Mouse (Mus musculus): ENCODE data around the gene Htra2. TPM values are rescaled to one million over a fixed set of nuclear protein-coding genes. Genes with fewer than 3 reads are reported as not detected.
A peak's percentile ranks its signal among the peaks of the same experiment; 100 is the strongest.

The Htra2 gene
- polyA plus RNA-seq, 1 experiment from 2014 or later = 42.9 TPM

DNA sequence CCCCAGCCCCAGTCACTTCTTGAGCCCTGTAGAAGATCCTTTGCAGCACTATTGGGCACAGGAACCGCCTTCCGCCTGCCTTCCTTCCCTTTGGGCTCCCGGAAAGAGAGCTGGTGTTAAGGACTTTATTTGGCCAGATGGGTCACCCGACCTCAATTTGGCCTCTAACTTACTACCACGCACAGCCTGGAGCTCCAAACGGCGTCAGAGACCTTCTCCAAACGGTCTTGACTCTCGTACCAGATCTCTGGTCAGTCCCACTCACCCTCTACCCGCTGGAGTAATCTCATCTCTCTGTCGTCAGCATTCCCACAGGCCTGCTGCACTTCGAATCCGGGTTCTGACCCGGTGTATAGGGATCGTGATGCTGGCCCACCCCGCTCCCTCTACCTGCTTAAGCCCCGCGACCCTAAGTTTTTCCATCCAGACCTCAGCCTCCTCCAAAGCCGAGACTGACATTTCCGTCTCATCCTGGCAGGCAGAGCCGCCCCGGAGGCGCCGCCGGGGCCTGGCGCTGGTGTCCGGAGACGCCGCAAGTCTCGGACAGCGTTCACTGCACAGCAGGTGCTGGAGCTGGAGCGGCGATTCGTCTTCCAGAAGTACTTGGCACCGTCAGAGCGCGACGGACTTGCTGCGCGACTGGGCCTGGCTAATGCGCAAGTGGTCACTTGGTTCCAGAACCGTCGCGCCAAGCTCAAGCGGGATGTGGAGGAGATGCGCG, 32.3 kb upstream of the Htra2 start:
- under 1% methylated on average over 47 of the region's 47 CpGs for WGBS
- Histone ChIP-seq H3K4me1 (replicated peaks; ENCODE audit: control insufficient read depth, insufficient read depth, low read length) (no peaks in the 10 kb centered on the region), H3K27ac (no peak overlapping the region), H3K4me2 (replicated peaks) (peak overlapping the region; percentile 31), H3K9me3 (ENCODE audit: control insufficient read depth, low read length) (no peaks in the 10 kb centered on the region), H3K27me3 (ENCODE audit: control insufficient read depth, insufficient read depth, low read length) (peaks cover 84% of the 10 kb centered on the region), H3K36me3 (replicated peaks; ENCODE audit: control insufficient read depth, insufficient read depth) (peaks cover 2% of the 10 kb centered on the region; the same call in 1 of the 2 replicates), H3K9ac (no peak overlapping the region), H3K4me3 (replicated peaks; ENCODE audit: low read length) (no peak overlapping the region)
- ATAC-seq (ENCODE audit: low FRiP score) (no peak), DNase-seq (ENCODE audit: low spot score) (no peak)

GRCm38 (mm10) chr6:83086121-83087035, 31.3 kb upstream of the Htra2 start, which contains the start of gene Lbx2:
Gene Lbx2 (plus strand): TSS chr6:83086367.
- Histone ChIP-seq H3K36me3 (replicated peaks; ENCODE audit: control insufficient read depth, insufficient read depth) (peaks cover 10% of the 10 kb centered on the region; the same call in 1 of the 2 replicates), H3K4me2 (replicated peaks) (peak within 1 kb of the TSS; percentile 31; the same call in 1 of the 2 replicates), H3K9ac (no peak within 1 kb of the TSS), H3K27ac (no peak within 1 kb of the TSS), H3K4me1 (replicated peaks; ENCODE audit: control insufficient read depth, insufficient read depth, low read length) (no peaks in the 10 kb centered on the region), H3K4me3 (replicated peaks; ENCODE audit: low read length) (no peak within 1 kb of the TSS), H3K9me3 (ENCODE audit: control insufficient read depth, low read length) (no peaks in the 10 kb centered on the region), H3K27me3 (ENCODE audit: control insufficient read depth, insufficient read depth, low read length) (peaks cover 91% of the 10 kb centered on the region)
- ATAC-seq (ENCODE audit: low FRiP score) (no peak), DNase-seq (ENCODE audit: low spot score) (no peak)
- 4% methylated on average over 42 of the region's 42 CpGs for WGBS

GRCm38 (mm10) chr6:83084477-83084876, 29.4 kb upstream of the Htra2 start:
- no peak for ATAC-seq (ENCODE audit: low FRiP score)
- 4% methylated on average over 6 of the region's 6 CpGs for WGBS
- peaks cover 74% of the 10 kb centered on the region for H3K27me3 ChIP-seq (ENCODE audit: control insufficient read depth, insufficient read depth, low read length)

GRCm38 (mm10) chr6:83083497-83083896, 28.4 kb upstream of the Htra2 start:
- WGBS = 14% methylated on average over 5 of the region's 5 CpGs
- Histone ChIP-seq H3K4me1 (replicated peaks; ENCODE audit: control insufficient read depth, insufficient read depth, low read length) (peaks cover 10% of the 10 kb centered on the region), H3K27ac (no peak overlapping the region), H3K4me2 (replicated peaks) (no peak overlapping the region), H3K9ac (no peak overlapping the region), H3K4me3 (replicated peaks; ENCODE audit: low read length) (no peak overlapping the region), H3K36me3 (replicated peaks; ENCODE audit: control insufficient read depth, insufficient read depth) (peaks cover 20% of the 10 kb centered on the region; the same call in 1 of the 2 replicates), H3K9me3 (ENCODE audit: control insufficient read depth, low read length) (no peaks in the 10 kb centered on the region), H3K27me3 (ENCODE audit: control insufficient read depth, insufficient read depth, low read length) (peaks cover 66% of the 10 kb centered on the region)
- DNase-seq (ENCODE audit: low spot score) (no peak), ATAC-seq (ENCODE audit: low FRiP score) (no peak)

More at GRCm38 (mm10) chr6:83084477-83084876, 29.4 kb upstream of the Htra2 start:
- DNase-seq (ENCODE audit: low spot score) = no peak
- Histone ChIP-seq H3K36me3 (replicated peaks; ENCODE audit: control insufficient read depth, insufficient read depth) (peaks cover 20% of the 10 kb centered on the region; the same call in 1 of the 2 replicates), H3K4me2 (replicated peaks) (no peak overlapping the region), H3K27ac (no peak overlapping the region), H3K9ac (no peak overlapping the region), H3K4me1 (replicated peaks; ENCODE audit: control insufficient read depth, insufficient read depth, low read length) (peaks cover 2% of the 10 kb centered on the region; the same call in 1 of the 2 replicates), H3K9me3 (ENCODE audit: control insufficient read depth, low read length) (no peaks in the 10 kb centered on the region), H3K4me3 (replicated peaks; ENCODE audit: low read length) (no peak overlapping the region)

DNA sequence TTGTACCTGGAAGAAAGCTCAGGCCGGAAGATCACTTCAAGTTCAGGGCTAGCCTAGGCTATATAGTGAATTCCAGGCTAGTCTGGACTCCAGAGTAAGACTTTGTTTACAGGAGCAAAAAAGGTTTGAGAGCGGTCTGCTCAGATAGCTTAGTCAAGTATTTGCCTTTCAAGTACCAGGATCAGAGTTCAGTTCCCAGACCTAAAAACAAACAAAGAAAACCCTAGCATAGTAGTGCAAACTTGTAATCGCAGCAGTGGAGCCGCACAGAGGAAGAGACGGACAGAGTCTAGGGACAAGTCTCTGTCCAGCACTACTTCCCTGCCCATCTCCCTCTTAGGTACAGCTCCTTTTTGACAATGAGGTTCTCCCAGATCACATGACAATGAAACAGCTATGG, 25.1 kb upstream of the Htra2 start:
- WGBS = 94% methylated on average over 5 of the region's 5 CpGs
- no peak overlapping the region for H3K9ac ChIP-seq
- no peak overlapping the region for H3K4me3 ChIP-seq (replicated peaks; ENCODE audit: low read length)
- peaks cover 14% of the 10 kb centered on the region for H3K4me1 ChIP-seq (replicated peaks; ENCODE audit: control insufficient read depth, insufficient read depth, low read length)
- DNase-seq (ENCODE audit: low spot score) (no peak), ATAC-seq (ENCODE audit: low FRiP score) (no peak)
- no peak overlapping the region for H3K27ac ChIP-seq
- H3K9me3 ChIP-seq (ENCODE audit: control insufficient read depth, low read length) = no peaks in the 10 kb centered on the region
- peaks cover 20% of the 10 kb centered on the region; the same call in 1 of the 2 replicates for H3K36me3 ChIP-seq (replicated peaks; ENCODE audit: control insufficient read depth, insufficient read depth)
- no peak overlapping the region for H3K4me2 ChIP-seq (replicated peaks)
- peaks cover 53% of the 10 kb centered on the region for H3K27me3 ChIP-seq (ENCODE audit: control insufficient read depth, insufficient read depth, low read length)

GRCm38 (mm10) chr6:83078324-83078858, 23.3 kb upstream of the Htra2 start:
- DNase-seq (ENCODE audit: low spot score) = peak; percentile 100
- Histone ChIP-seq H3K36me3 (replicated peaks; ENCODE audit: control insufficient read depth, insufficient read depth) (peaks cover 20% of the 10 kb centered on the region; the same call in 1 of the 2 replicates), H3K4me2 (replicated peaks) (peak overlapping the region; percentile 98), H3K27ac (peak overlapping the region; percentile 95), H3K4me3 (replicated peaks; ENCODE audit: low read length) (peak overlapping the region; percentile 77), H3K27me3 (ENCODE audit: control insufficient read depth, insufficient read depth, low read length) (peaks cover 53% of the 10 kb centered on the region), H3K9ac (peak overlapping the region; percentile 87), H3K9me3 (ENCODE audit: control insufficient read depth, low read length) (no peaks in the 10 kb centered on the region), H3K4me1 (replicated peaks; ENCODE audit: control insufficient read depth, insufficient read depth, low read length) (peaks cover 14% of the 10 kb centered on the region)
- WGBS = under 1% methylated on average over 46 of the region's 46 CpGs
- peak; percentile 94 for ATAC-seq (ENCODE audit: low FRiP score)

DNA sequence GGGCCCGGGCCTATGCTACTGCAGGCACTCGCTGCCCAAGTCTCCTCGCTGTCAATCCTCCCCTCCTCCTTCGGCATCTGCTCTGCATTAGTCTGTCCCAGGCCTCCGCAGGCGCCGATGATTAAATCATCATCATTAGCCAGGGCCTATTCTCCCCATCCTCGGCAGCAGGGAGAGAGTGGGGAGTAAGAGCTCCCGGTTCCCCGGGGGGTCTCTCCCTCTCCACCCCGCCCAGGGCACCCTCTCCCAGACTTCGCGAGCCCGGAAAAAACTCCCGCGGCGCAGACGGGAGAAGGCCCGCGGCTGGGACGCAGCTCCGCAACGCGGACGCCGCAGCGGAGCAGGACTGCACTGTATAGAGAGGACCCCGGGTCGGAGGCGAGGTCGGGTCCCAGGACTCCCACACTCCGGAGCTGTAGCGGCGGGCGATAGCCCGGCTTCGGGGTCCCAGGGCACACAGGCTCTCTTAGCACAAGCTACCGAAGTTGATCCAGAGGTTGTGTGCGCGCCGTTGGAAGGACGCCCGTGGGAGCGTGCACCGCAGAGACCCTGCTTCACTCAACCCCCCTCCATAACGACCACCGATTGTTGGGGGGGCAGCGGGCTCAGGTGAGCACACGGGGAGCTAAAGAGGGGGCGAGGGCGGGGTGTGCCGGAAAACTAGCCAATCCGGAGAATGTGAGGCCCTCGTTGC, 22.7 kb upstream of the Htra2 start, which contains the start of gene Pcgf1:
Pcgf1 (plus strand) TSS at position 240 of the 694 bp plus-strand sequence.
- under 1% methylated on average over 53 of the region's 54 CpGs for WGBS
- no peaks in the 10 kb centered on the region for H3K9me3 ChIP-seq (ENCODE audit: control insufficient read depth, low read length)
- H3K4me3 ChIP-seq (replicated peaks; ENCODE audit: low read length) = peak within 1 kb of the TSS; percentile 77
- ATAC-seq (ENCODE audit: low FRiP score) (peak; percentile 83), DNase-seq (ENCODE audit: low spot score) (no peak)
- H3K36me3 ChIP-seq (replicated peaks; ENCODE audit: control insufficient read depth, insufficient read depth) = peaks cover 20% of the 10 kb centered on the region; the same call in 1 of the 2 replicates
- H3K9ac ChIP-seq = peak within 1 kb of the TSS; percentile 87
- peak within 1 kb of the TSS; percentile 98 for H3K4me2 ChIP-seq (replicated peaks)
- H3K4me1 ChIP-seq (replicated peaks; ENCODE audit: control insufficient read depth, insufficient read depth, low read length) = peaks cover 14% of the 10 kb centered on the region
- H3K27me3 ChIP-seq (ENCODE audit: control insufficient read depth, insufficient read depth, low read length) = peaks cover 53% of the 10 kb centered on the region
- H3K27ac ChIP-seq = peak within 1 kb of the TSS; percentile 95

- H3K27me3 ChIP-seq (ENCODE audit: control insufficient read depth, insufficient read depth, low read length) = peaks cover 69% of the 10 kb centered on the region
- no peak overlapping the region for H3K27ac ChIP-seq
- peaks cover 19% of the 10 kb centered on the region for H3K4me1 ChIP-seq (replicated peaks; ENCODE audit: control insufficient read depth, insufficient read depth, low read length)
- H3K4me2 ChIP-seq (replicated peaks) = no peak overlapping the region
- WGBS = 19% methylated on average over 2 of the region's 2 CpGs
- ATAC-seq (ENCODE audit: low FRiP score) (no peak), DNase-seq (ENCODE audit: low spot score) (no peak)
- H3K9ac ChIP-seq = no peak overlapping the region
- no peaks in the 10 kb centered on the region for H3K9me3 ChIP-seq (ENCODE audit: control insufficient read depth, low read length)
- H3K36me3 ChIP-seq (replicated peaks; ENCODE audit: control insufficient read depth, insufficient read depth) = 0 out of 2 replicates have a peak, but pooled peaks cover 3% of the 10 kb centered on the region
- no peak overlapping the region for H3K4me3 ChIP-seq (replicated peaks; ENCODE audit: low read length)
Observed at GRCm38 (mm10) chr6:83074979-83075378, 19.9 kb upstream of the Htra2 start.

All from hindbrain, embryonic 14.5 days (tissue).